Mouse (Mus musculus) heart, embryonic 11.5 days (tissue): ENCODE data around the gene Plxna2. TPM values are rescaled to one million over a fixed set of nuclear protein-coding genes. Genes with fewer than 3 reads are reported as not detected.

Source experiments
- ATAC-seq: fragments of 200-750 bp; cut with Nextera tagmentation; replicated peaks from 2 replicates; pipeline ENCODE4 v1.8.0; 2017; ENCODE audit warnings: moderate library complexity; ENCODE audit not compliant: insufficient number of reproducible peaks, low FRiP score, low TSS enrichment
- H3K27ac ChIP-seq: fragments of 300-500 bp; sonication (generic); 2 replicates; pipeline ENCODE4 v1.5.1; 2014; ENCODE audit warnings: mild to moderate bottlenecking, low read depth, low read length
- H3K27me3 ChIP-seq: fragments of 300-500 bp; sonication (generic); 2 replicates; pipeline ENCODE4 v1.6.1; 2014; ENCODE audit warnings: mild to moderate bottlenecking, low read length, mixed read lengths; ENCODE audit not compliant: control insufficient read depth, insufficient read depth
- H3K36me3 ChIP-seq: fragments of 300-500 bp; sonication (generic); 2 replicates; pipeline ENCODE4 v1.6.1; 2014; ENCODE audit warnings: mild to moderate bottlenecking, low read length, moderate library complexity, mixed read lengths; ENCODE audit not compliant: control insufficient read depth, insufficient read depth
- H3K4me1 ChIP-seq: fragments of 300-500 bp; sonication (generic); 2 replicates; pipeline ENCODE4 v1.6.1; 2014; ENCODE audit warnings: low read length; ENCODE audit not compliant: control insufficient read depth, insufficient read depth
- H3K4me2 ChIP-seq: fragments of 300-500 bp; sonication (generic); 2 replicates; pipeline ENCODE4 v1.6.1; 2014; ENCODE audit warnings: mild to moderate bottlenecking, moderate library complexity
- H3K4me3 ChIP-seq: fragments of 300-500 bp; sonication (generic); 2 replicates; pipeline ENCODE4 v1.5.1; 2014; ENCODE audit warnings: low read depth, low read length
- H3K9ac ChIP-seq: fragments of 300-500 bp; sonication (generic); 2 replicates; pipeline ENCODE4 v1.6.1; 2014; ENCODE audit warnings: mild to moderate bottlenecking, low read depth, low read length, moderate library complexity
- H3K9me3 ChIP-seq: fragments of 300-500 bp; sonication (generic); replicated peaks from 2 replicates; pipeline ENCODE4 v1.6.1; 2016; ENCODE audit warnings: low read length; ENCODE audit not compliant: control insufficient read depth
- WGBS: fragments of 180-500 bp; shearing (Covaris S2); extraction: QIAGEN DNeasy Blood & Tissue Kit; methylation state at CpG from one replicate; pipeline ENCODE4 v1.1.7; 2014; ENCODE audit not compliant: insufficient replicate concordance; 5-methylcytosine and 5-hydroxymethylcytosine counted together
- polyA plus RNA-seq: library from polyadenylated mRNA; unstranded; fragments of >200 nt; fragmentation: Nextera tagmentation; extraction: Ambion mirVana; gene quantifications from 2 replicates; pipeline ENCODE4 v1.2.1, GENCODE M21; 2014

Plxna2 gene
- polyA plus RNA-seq, 1 experiment from 2014 or later = 6.4 TPM

DNA sequence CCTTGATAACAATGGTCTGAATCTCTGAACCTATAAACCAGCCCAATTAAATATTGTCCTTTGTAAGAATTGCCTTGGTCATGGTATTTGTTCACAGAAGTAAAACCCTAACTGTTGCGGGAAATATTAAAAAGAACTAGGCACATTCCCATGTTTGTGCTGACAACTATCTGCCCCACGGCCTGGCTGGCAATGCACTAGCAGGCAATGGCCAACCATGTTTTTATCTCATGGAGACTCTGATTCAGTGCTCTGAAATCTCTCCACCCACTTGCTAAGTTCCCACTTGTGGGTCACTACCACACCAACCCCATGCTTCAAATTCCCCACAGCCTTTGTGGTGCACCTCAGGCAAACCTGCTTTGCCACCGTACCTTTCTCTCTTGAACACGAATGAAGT lies 202.9 kb downstream of the Plxna2 start:
- no peaks in the 10 kb centered on the region for H3K9me3 ChIP-seq
- H3K4me2 ChIP-seq = no peak overlapping the region
- peaks cover 8% of the 10 kb centered on the region for H3K4me1 ChIP-seq
- WGBS = 65% methylated on average over 4 of the region's 4 CpGs
- no peaks in the 10 kb centered on the region for H3K36me3 ChIP-seq
- no peak overlapping the region for H3K9ac ChIP-seq
- no peak overlapping the region for H3K4me3 ChIP-seq
- no peak overlapping the region for H3K27ac ChIP-seq
- H3K27me3 ChIP-seq = no peaks in the 10 kb centered on the region
- ATAC-seq = no peak

DNA sequence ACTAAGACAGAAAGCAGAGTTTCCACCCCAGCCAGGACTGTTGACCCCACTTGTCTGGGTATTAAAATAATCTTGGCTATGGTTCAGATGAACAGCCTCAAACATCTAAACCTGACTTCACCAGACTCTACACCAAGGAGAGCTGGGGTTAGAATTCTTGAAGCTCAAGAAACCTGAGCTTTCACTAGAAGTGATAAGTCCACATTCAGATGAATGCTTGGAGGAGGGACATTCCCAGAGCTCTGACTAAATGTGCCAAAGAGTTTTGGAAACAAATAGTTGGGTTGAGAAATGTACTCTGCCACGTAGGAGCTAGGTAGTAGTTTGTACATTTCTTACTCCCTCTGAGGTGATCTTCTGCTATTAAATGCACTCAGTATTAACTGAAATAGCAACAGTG lies 203.7 kb downstream of the Plxna2 start:
- H3K4me3 ChIP-seq = no peak overlapping the region
- no peaks in the 10 kb centered on the region for H3K36me3 ChIP-seq
- H3K9me3 ChIP-seq = no peaks in the 10 kb centered on the region
- ATAC-seq = no peak
- WGBS = 51% methylated on average over 1 of the region's 1 CpGs
- no peaks in the 10 kb centered on the region for H3K27me3 ChIP-seq
- 0 out of 2 replicates have a peak overlapping the region, but pooled peaks have one; percentile 15 for H3K27ac ChIP-seq
- no peak overlapping the region for H3K9ac ChIP-seq
- peaks cover 5% of the 10 kb centered on the region; the same call in 1 of the 2 replicates for H3K4me1 ChIP-seq
- H3K4me2 ChIP-seq = no peak overlapping the region

DNA sequence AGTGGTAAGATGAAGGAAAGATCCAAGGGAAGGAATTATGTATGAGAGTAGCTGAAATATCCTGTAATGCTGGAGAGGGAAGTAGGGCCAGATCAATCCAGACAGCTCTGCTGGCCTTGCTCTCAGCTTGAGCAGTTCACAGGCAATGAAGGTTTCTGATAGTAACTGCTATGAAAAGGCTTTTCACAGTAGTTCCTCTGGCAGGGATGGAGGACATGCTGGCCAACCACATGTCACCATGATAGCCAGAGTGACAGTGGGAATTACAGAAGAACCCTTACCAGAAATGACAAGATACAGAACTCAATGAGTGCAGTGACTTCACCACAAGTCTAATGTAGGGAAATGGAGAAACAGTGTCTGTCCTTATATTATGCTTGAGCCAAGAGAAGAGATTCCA lies 210.3 kb downstream of the Plxna2 start:
- Histone ChIP-seq H3K4me3 (no peak overlapping the region), H3K27ac (no peak overlapping the region), H3K9me3 (no peaks in the 10 kb centered on the region), H3K36me3 (no peaks in the 10 kb centered on the region), H3K9ac (no peak overlapping the region), H3K4me2 (no peak overlapping the region), H3K4me1 (no peaks in the 10 kb centered on the region), H3K27me3 (no peaks in the 10 kb centered on the region)
- no peak for ATAC-seq

DNA sequence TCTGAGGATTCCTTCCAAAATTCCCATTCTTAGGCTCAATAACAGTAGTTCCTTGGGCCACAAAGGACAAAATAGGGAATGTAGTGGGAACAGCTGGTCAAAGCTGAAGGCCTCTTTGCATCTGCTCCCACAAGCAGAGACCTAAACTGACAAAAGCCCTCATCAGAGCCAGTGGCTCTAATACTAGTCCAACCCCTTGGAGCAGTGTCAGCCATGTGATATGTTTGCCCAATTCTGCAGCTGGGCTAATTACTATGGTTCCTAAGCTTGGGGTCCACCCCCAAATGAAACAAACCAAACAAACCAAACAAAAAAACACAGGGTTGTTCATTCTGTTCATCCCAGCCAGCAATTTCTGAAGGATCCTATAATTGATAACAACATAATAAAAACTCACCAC lies 217.2 kb downstream of the Plxna2 start:
- Histone ChIP-seq H3K27ac (no peak overlapping the region), H3K4me1 (no peaks in the 10 kb centered on the region), H3K9ac (no peak overlapping the region), H3K36me3 (no peaks in the 10 kb centered on the region), H3K27me3 (no peaks in the 10 kb centered on the region), H3K4me2 (no peak overlapping the region), H3K4me3 (no peak overlapping the region), H3K9me3 (no peaks in the 10 kb centered on the region)
- no peak for ATAC-seq

DNA sequence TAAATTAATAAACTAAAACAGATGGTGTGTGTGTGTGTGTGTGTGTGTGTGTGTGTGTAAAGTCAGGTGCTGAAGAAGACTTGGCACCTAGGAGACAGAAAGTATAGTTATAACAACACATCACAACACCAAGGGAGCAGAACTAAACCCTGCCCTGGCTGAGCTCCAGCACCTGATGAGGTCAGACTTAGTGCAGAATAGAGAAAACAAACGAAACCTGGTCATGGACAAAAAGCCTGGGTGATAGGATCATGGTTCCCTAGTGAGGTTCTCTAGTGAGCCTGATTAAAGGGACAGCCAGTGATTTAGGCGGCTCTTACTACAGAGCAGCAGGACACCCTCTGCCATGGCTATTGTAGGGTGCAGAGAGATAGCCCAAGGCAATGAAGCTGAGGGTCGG lies 218.2 kb downstream of the Plxna2 start:
- Histone ChIP-seq H3K4me3 (no peak overlapping the region), H3K36me3 (no peaks in the 10 kb centered on the region), H3K27ac (no peak overlapping the region), H3K9ac (no peak overlapping the region), H3K4me2 (no peak overlapping the region), H3K4me1 (no peaks in the 10 kb centered on the region), H3K9me3 (no peaks in the 10 kb centered on the region), H3K27me3 (no peaks in the 10 kb centered on the region)
- WGBS = 60% methylated on average over 3 of the region's 3 CpGs
- no peak for ATAC-seq

DNA sequence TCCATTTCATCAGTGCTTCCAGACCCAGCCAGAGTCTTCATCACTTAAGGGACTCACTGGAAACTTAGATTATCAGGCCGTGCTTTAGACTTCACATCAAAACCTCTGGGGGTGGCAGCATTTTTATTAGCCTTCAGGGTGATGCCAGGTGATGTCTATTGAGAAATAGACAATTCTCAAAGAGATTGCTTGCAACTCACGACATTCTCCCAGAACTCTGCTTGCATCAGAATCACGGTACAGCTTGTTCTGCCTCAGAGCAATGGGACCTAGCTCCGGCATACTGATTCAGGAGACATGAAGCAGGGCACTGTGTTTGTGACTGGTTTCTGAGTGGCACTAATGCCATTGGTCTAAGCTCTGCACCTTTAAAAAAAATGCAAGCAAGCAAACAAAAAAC lies 218.7 kb downstream of the Plxna2 start:
- Histone ChIP-seq H3K36me3 (no peaks in the 10 kb centered on the region), H3K27ac (no peak overlapping the region), H3K4me1 (no peaks in the 10 kb centered on the region), H3K9me3 (no peaks in the 10 kb centered on the region), H3K4me3 (no peak overlapping the region), H3K27me3 (no peaks in the 10 kb centered on the region), H3K4me2 (no peak overlapping the region), H3K9ac (no peak overlapping the region)
- no peak for ATAC-seq
- 81% methylated on average over 4 of the region's 4 CpGs for WGBS

DNA sequence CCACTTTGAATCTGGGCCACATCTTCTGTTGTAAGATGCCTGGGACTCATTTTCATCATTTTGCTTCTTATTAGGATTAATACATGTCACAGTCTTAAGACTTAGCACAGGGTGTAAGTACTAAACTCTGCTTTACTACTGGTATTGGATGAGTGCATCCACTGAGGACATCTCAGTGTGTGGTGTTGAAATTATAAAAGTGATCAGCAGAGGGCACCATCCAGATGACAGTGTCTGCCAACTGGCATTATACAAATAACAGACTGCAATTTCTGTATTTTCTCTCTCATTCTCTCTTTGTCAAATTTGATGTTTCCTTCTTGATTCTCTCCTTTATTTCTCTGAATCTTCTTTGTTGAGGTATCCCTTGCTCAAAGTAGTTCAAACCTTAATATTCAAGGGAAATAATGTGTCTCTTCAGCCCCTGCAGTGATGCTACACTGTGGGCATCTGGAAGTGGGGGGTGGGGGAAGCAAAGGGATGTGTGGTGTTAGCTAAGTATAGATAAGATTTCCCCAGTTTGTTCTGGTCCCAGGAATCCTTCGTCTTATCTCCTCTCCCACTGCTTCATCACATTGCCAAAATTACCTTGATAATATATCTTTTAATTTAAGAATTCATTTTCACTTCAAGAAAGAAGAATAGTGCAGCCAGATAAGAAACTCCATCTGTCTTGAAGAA lies 221.4 kb downstream of the Plxna2 start:
- Histone ChIP-seq H3K36me3 (no peaks in the 10 kb centered on the region), H3K9me3 (no peaks in the 10 kb centered on the region), H3K27me3 (no peaks in the 10 kb centered on the region), H3K9ac (no peak overlapping the region), H3K4me2 (no peak overlapping the region), H3K4me3 (no peak overlapping the region), H3K27ac (no peak overlapping the region), H3K4me1 (no peaks in the 10 kb centered on the region)
- ATAC-seq = no peak
- 5% methylated on average over 1 of the region's 1 CpGs for WGBS

DNA sequence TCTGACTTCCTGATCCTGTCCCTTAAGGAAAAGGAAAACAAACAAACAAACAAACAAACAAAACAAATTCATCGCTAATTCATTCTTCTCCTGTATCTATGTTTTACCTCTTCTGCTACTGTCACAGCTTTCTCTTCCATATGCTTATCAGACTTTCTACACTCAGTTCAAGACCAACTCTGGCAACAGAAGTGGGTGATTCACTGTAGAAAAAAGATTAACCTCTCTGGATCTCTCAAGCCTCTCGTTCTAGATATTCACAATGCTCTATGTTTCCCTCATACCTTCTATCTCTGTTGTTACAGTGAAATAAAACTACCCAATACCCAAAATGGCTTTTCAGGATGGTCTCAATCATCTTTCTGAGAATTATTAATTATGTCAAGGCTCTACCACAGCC lies 225.0 kb downstream of the Plxna2 start:
- Histone ChIP-seq H3K36me3 (no peaks in the 10 kb centered on the region), H3K27me3 (no peaks in the 10 kb centered on the region), H3K4me3 (no peak overlapping the region), H3K27ac (no peak overlapping the region), H3K9me3 (no peaks in the 10 kb centered on the region), H3K4me2 (no peak overlapping the region), H3K9ac (no peak overlapping the region), H3K4me1 (no peaks in the 10 kb centered on the region)
- ATAC-seq = no peak
- WGBS = 60% methylated on average over 2 of the region's 2 CpGs

DNA sequence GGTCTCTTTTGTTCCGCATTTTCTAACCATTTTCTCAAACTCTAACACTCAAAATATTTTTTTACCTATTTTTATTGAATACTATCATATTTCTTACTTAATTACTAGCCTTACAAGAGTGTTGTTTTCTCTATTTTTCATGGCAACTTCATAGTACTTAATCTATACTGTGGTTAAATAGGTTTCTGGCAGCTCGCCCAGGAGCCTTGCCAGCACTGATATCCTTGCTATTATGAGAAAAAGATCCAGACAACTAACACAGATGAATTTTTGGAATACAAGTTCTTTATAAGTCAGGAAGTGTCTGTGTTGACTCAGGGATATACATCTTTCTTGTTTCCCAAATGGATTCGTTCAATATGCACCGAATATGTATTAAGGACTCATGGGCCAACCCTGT lies 229.0 kb downstream of the Plxna2 start:
- H3K9ac ChIP-seq = no peak overlapping the region
- no peaks in the 10 kb centered on the region; the same call in 1 of the 2 replicates for H3K4me1 ChIP-seq
- no peak overlapping the region for H3K27ac ChIP-seq
- WGBS = 67% methylated on average over 4 of the region's 4 CpGs
- H3K4me2 ChIP-seq = no peak overlapping the region
- no peaks in the 10 kb centered on the region for H3K9me3 ChIP-seq
- ATAC-seq = no peak
- H3K27me3 ChIP-seq = no peaks in the 10 kb centered on the region
- no peaks in the 10 kb centered on the region for H3K36me3 ChIP-seq
- no peak overlapping the region for H3K4me3 ChIP-seq
